Mouse (Mus musculus) neural tube, embryonic 12.5 days (tissue): ENCODE measurements around the gene Rtp1. TPM values are rescaled to one million over a fixed set of nuclear protein-coding genes. Genes with fewer than 3 reads are reported as not detected.

ENCODE experiments used
- ATAC-seq: fragments of 200-750 bp; cut with Nextera tagmentation; 2 replicates; pipeline ENCODE4 v1.8.0; 2017; ENCODE audit warnings: low read depth, mild to moderate bottlenecking, moderate TSS enrichment, moderate library complexity; ENCODE audit not compliant: low FRiP score
- H3K27ac ChIP-seq: fragments of 300-500 bp; sonication (generic); 2 replicates; pipeline ENCODE4 v1.5.1; 2016
- H3K27me3 ChIP-seq: fragments of 300-500 bp; sonication (generic); replicated peaks from 2 replicates; pipeline ENCODE4 v1.6.1; 2016; ENCODE audit warnings: mild to moderate bottlenecking
- H3K36me3 ChIP-seq: fragments of 300-500 bp; sonication (generic); 2 replicates; pipeline ENCODE4 v1.6.1; 2016; ENCODE audit warnings: mild to moderate bottlenecking
- H3K4me1 ChIP-seq: fragments of 300-500 bp; sonication (generic); 2 replicates; pipeline ENCODE4 v1.6.1; 2016
- H3K4me2 ChIP-seq: fragments of 300-500 bp; sonication (generic); replicated peaks from 2 replicates; pipeline ENCODE4 v1.6.1; 2016; ENCODE audit warnings: mild to moderate bottlenecking
- H3K4me3 ChIP-seq: fragments of 300-500 bp; sonication (generic); 2 replicates; pipeline ENCODE4 v1.5.1; 2016
- H3K9ac ChIP-seq: fragments of 300-500 bp; sonication (generic); 2 replicates; pipeline ENCODE4 v1.6.1; 2016; ENCODE audit warnings: mild to moderate bottlenecking
- H3K9me3 ChIP-seq: fragments of 300-500 bp; sonication (generic); 2 replicates; pipeline ENCODE4 v1.6.1; 2016; ENCODE audit warnings: mild to moderate bottlenecking
- WGBS: fragments of 180-500 bp; shearing (Covaris S2); methylation state at CpG from one replicate; pipeline ENCODE4 v1.1.7; 2016; 5-methylcytosine and 5-hydroxymethylcytosine counted together
- polyA plus RNA-seq: library from polyadenylated mRNA; unstranded; fragments of >200 nt; fragmentation: Nextera tagmentation; extraction: Ambion mirVana; gene quantifications from 2 replicates; pipeline ENCODE4 v1.2.1, GENCODE M21; 2016

The Rtp1 gene
- polyA plus RNA-seq, 1 experiment from 2014 or later = not detected

GRCm38 (mm10) chr16:23458906-23459588 lies 30.1 kb downstream of the Rtp1 start:
- Histone ChIP-seq H3K4me3 (no peak overlapping the region), H3K36me3 (no peaks in the 10 kb centered on the region), H3K9ac (no peak overlapping the region), H3K9me3 (no peaks in the 10 kb centered on the region), H3K4me2 (no peak overlapping the region), H3K27ac (no peak overlapping the region), H3K4me1 (no peaks in the 10 kb centered on the region), H3K27me3 (no peaks in the 10 kb centered on the region)
- 42% methylated on average over 7 of the region's 7 CpGs for WGBS
- ATAC-seq = no peak

GRCm38 (mm10) chr16:23463671-23464347 lies 34.9 kb downstream of the Rtp1 start:
- H3K36me3 ChIP-seq = no peaks in the 10 kb centered on the region
- no peak overlapping the region for H3K4me3 ChIP-seq
- no peak overlapping the region for H3K27ac ChIP-seq
- H3K9ac ChIP-seq = no peak overlapping the region
- no peaks in the 10 kb centered on the region for H3K4me1 ChIP-seq
- H3K9me3 ChIP-seq = no peaks in the 10 kb centered on the region
- no peak for ATAC-seq
- H3K4me2 ChIP-seq = no peak overlapping the region
- no peaks in the 10 kb centered on the region for H3K27me3 ChIP-seq
- 88% methylated on average over 4 of the region's 4 CpGs for WGBS

- Histone ChIP-seq H3K9me3 (no peaks in the 10 kb centered on the region), H3K27me3 (no peaks in the 10 kb centered on the region), H3K4me2 (no peak overlapping the region), H3K4me1 (no peaks in the 10 kb centered on the region), H3K27ac (no peak overlapping the region), H3K36me3 (peaks cover 11% of the 10 kb centered on the region; the same call in 1 of the 2 replicates), H3K9ac (no peak overlapping the region), H3K4me3 (no peak overlapping the region)
- WGBS = 95% methylated on average over 6 of the region's 6 CpGs
- no peak for ATAC-seq
Measured at GRCm38 (mm10) chr16:23471551-23471950, 42.6 kb downstream of the Rtp1 start.

GRCm38 (mm10) chr16:23472046-23472445 lies 43.1 kb downstream of the Rtp1 start:
- 76% methylated on average over 3 of the region's 3 CpGs for WGBS
- no peaks in the 10 kb centered on the region for H3K4me1 ChIP-seq
- H3K9ac ChIP-seq = no peak overlapping the region
- ATAC-seq = no peak
- H3K27me3 ChIP-seq = no peaks in the 10 kb centered on the region
- H3K36me3 ChIP-seq = peaks cover 11% of the 10 kb centered on the region; the same call in 1 of the 2 replicates
- H3K9me3 ChIP-seq = no peaks in the 10 kb centered on the region
- no peak overlapping the region for H3K4me2 ChIP-seq
- H3K27ac ChIP-seq = no peak overlapping the region
- H3K4me3 ChIP-seq = no peak overlapping the region

- Histone ChIP-seq H3K27ac (no peak overlapping the region), H3K4me1 (no peaks in the 10 kb centered on the region), H3K27me3 (no peaks in the 10 kb centered on the region), H3K36me3 (peaks cover 5% of the 10 kb centered on the region; the same call in 1 of the 2 replicates), H3K4me3 (no peak overlapping the region), H3K9me3 (no peaks in the 10 kb centered on the region), H3K9ac (no peak overlapping the region), H3K4me2 (no peak overlapping the region)
- 91% methylated on average over 4 of the region's 4 CpGs for WGBS
- no peak for ATAC-seq
Measured at GRCm38 (mm10) chr16:23475651-23476050, 46.7 kb downstream of the Rtp1 start.

- H3K27ac ChIP-seq = no peak overlapping the region
- H3K4me2 ChIP-seq = no peak overlapping the region
- no peak overlapping the region for H3K4me3 ChIP-seq
- no peaks in the 10 kb centered on the region for H3K9me3 ChIP-seq
- H3K36me3 ChIP-seq = peaks cover 8% of the 10 kb centered on the region; the same call in 1 of the 2 replicates
- no peak for ATAC-seq
- H3K27me3 ChIP-seq = no peaks in the 10 kb centered on the region
- no peaks in the 10 kb centered on the region for H3K4me1 ChIP-seq
- no peak overlapping the region for H3K9ac ChIP-seq
Measured at GRCm38 (mm10) chr16:23476598-23476997, 47.7 kb downstream of the Rtp1 start.

GRCm38 (mm10) chr16:23479872-23480603 lies 51.1 kb downstream of the Rtp1 start:
- no peaks in the 10 kb centered on the region for H3K9me3 ChIP-seq
- no peak overlapping the region for H3K4me3 ChIP-seq
- H3K36me3 ChIP-seq = peaks cover 17% of the 10 kb centered on the region; the same call in 1 of the 2 replicates
- H3K27ac ChIP-seq = no peak overlapping the region
- H3K9ac ChIP-seq = no peak overlapping the region
- H3K27me3 ChIP-seq = no peaks in the 10 kb centered on the region
- no peak overlapping the region for H3K4me2 ChIP-seq
- WGBS = 79% methylated on average over 7 of the region's 7 CpGs
- no peaks in the 10 kb centered on the region for H3K4me1 ChIP-seq
- no peak for ATAC-seq

GRCm38 (mm10) chr16:23482218-23482617 lies 53.3 kb downstream of the Rtp1 start:
- Histone ChIP-seq H3K36me3 (peaks cover 31% of the 10 kb centered on the region), H3K4me3 (no peak overlapping the region), H3K9me3 (no peaks in the 10 kb centered on the region), H3K4me1 (no peaks in the 10 kb centered on the region), H3K9ac (no peak overlapping the region), H3K27ac (no peak overlapping the region), H3K27me3 (no peaks in the 10 kb centered on the region), H3K4me2 (no peak overlapping the region)
- no peak for ATAC-seq
- 35% methylated on average over 3 of the region's 3 CpGs for WGBS

GRCm38 (mm10) chr16:23482846-23483245 lies 53.9 kb downstream of the Rtp1 start:
- Histone ChIP-seq H3K27me3 (no peaks in the 10 kb centered on the region), H3K36me3 (peaks cover 37% of the 10 kb centered on the region), H3K4me3 (no peak overlapping the region), H3K27ac (no peak overlapping the region), H3K4me1 (no peaks in the 10 kb centered on the region), H3K9me3 (no peaks in the 10 kb centered on the region), H3K4me2 (no peak overlapping the region), H3K9ac (no peak overlapping the region)
- no peak for ATAC-seq
- WGBS = 93% methylated on average over 12 of the region's 12 CpGs

- Histone ChIP-seq H3K4me1 (no peaks in the 10 kb centered on the region), H3K4me3 (no peak overlapping the region), H3K9me3 (no peaks in the 10 kb centered on the region), H3K9ac (no peak overlapping the region), H3K27ac (no peak overlapping the region), H3K4me2 (no peak overlapping the region), H3K27me3 (no peaks in the 10 kb centered on the region), H3K36me3 (peaks cover 39% of the 10 kb centered on the region)
- WGBS = 91% methylated on average over 10 of the region's 10 CpGs
- ATAC-seq = no peak
Measured at GRCm38 (mm10) chr16:23483292-23483691, 54.4 kb downstream of the Rtp1 start.
